Mouse (Mus musculus): ENCODE measurements around the gene Arrb2. TPM values are rescaled to one million over a fixed set of nuclear protein-coding genes. Genes with fewer than 3 reads are reported as not detected.

Gene Arrb2
- total RNA-seq, 2 experiments from 2014 or later = 74.3 to 86.0 TPM

DNA sequence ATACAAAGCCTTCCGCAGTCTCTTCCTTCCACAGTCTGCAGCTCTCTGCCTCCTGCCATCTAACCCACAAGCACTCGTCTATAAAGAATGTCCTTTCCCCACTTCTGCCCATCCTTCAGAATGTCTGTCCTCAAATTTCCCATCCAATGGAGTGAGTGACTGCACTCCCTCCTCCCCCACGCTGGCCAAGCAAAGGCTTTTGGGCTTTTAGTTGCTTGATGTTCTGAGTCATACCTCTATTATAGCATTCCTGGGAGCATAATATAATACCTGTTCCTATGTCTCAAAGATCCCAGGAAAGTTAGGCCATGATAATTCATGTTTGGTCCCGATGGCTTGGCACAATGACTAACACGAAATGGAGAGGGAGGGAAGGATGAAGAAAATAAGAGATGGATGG is 861 bp upstream of the Arrb2 start:
- intact Hi-C loops (cut with DNase I) = loop anchor here (5.0 kb wide), 2 partner anchors 76 to 326 kb away; partner anchors contain the start of gene Tm4sf5
- no peak for TF ChIP-seq CTCF (IDR thresholded peaks at IDR 0.05)
- Histone ChIP-seq H3K27ac (peak overlapping the region; percentile 90), H3K4me3 (peak overlapping the region; percentile 99; the same call in 1 of the 2 replicates)
- no peak for DNase-seq (ENCODE audit: extremely low spot score in 1 of 2, low spot score in 2 of 2)

DNA sequence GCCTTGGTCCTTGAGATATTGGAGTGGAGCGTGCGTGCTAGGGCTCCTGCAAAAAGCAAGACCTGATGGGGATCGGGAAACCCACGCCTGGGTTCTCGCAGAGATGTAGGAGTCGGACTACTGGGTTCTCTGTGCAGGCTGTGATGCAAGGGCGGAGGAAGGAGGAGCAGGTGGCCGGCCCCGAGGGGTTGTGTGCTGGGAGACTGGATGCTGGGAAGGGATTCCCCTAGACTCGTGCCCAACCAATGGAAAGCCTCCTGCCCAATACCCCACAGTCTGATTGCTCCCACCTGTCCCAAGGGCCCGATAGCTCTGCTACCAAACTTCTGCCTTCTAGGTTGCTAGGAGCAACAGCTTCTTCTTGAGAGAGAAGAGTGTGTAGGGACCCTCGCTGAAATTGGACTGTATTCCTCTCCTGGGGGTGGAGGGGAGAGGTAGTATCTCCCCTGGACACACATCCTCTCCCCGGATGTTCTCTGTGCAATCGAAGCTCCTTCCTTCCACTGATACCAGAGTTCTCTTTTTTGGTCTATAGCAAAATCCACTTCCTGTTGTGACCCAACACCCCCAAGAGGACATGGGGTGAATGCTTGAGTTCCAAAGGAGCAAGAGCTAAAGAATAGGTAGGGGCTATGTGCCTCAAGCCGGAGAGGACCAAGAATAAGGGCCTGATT is 597 bp downstream of the Arrb2 start:
- no peak for TF ChIP-seq CTCF (IDR thresholded peaks at IDR 0.05)
- peak overlapping the region; percentile 99 for H3K4me3 ChIP-seq
- intact Hi-C loops (cut with DNase I) = loop anchor here (1.0 to 5.0 kb wide), 4 partner anchors 18 to 324 kb away; partner anchors contain the start of genes Med11, Pelp1 and Tm4sf5
- no peak for DNase-seq (ENCODE audit: extremely low spot score in 1 of 2, low spot score in 2 of 2)
- H3K27ac ChIP-seq = peak overlapping the region; percentile 90

DNA sequence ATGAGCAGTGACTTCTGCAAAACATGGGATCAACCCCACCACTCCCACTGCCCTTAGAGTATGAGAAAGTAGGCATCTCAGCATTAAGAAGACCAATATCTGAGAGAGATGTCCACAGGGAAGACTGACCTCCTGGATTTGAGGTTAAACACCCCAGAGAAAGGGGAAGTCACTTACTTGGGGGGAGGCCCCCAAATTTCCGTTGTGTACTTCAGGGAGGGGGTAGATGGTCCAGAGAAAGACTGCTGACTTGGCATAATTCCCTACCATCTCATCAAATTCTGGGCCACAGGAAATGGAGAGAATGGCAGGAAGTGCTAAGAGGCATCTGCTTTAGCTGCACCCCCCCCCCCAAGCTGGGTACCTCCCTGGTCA is 1.1 kb downstream of the Arrb2 start:
- Histone ChIP-seq H3K4me3 (peak overlapping the region; percentile 99), H3K27ac (no peak overlapping the region)
- intact Hi-C loops (cut with DNase I) = loop anchor here (1.0 to 5.0 kb wide), 4 partner anchors 18 to 324 kb away; partner anchors contain the start of genes Med11, Pelp1 and Tm4sf5
- DNase-seq (ENCODE audit: extremely low spot score in 1 of 2, low spot score in 2 of 2) = no peak
- no peak for TF ChIP-seq CTCF (IDR thresholded peaks at IDR 0.05)

DNA sequence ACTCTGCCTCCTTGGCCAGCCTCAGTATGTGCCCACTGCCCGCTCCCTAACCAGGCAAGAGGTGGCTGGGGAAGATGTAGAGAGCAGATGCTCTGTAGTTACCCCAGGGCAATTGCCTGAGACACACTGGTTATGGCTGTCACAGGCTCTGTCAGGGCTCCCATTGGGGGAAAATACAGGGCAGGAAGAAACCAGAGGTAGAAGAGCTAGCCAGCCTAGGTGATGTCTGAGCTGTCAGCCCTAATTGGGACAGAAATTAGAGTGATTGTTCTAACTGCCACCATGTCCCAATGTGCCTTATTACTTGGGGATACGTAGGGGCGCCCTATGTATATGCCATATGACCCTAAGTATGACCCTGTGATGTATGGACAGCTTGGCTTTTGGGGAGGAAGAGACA is 1.5 kb downstream of the Arrb2 start:
- no peak overlapping the region; the same call in 1 of the 2 replicates for H3K4me3 ChIP-seq
- TF ChIP-seq CTCF (IDR thresholded peaks at IDR 0.05) = no peak
- H3K27ac ChIP-seq = no peak overlapping the region
- intact Hi-C loops (cut with DNase I) = loop anchor here (1.0 to 5.0 kb wide), 4 partner anchors 17 to 323 kb away; partner anchors contain the start of genes Med11, Pelp1 and Tm4sf5
- DNase-seq (ENCODE audit: extremely low spot score in 1 of 2, low spot score in 2 of 2) = no peak

DNA sequence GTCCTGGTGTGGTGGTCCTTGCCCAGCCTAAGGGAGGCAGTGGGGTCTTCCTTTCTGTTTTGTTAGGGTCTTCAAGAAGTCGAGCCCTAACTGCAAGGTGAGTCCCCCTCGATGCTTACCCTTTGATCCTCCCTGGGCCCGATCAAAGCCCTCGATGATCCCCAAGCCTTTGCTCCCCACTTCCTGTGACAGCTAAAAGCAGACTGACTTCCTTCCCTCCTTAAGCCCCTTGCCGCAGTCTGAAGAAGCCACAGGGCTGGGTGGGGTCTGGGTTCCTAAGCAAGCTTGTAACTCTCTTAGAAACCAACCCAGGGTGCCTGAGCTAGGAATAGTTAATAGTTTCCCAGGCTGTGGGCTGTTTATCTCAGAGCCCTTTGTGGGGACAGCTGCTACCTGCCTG is 3.0 kb downstream of the Arrb2 start:
- no peak for DNase-seq (ENCODE audit: extremely low spot score in 1 of 2, low spot score in 2 of 2)
- H3K27ac ChIP-seq = no peak overlapping the region
- H3K4me3 ChIP-seq = no peak overlapping the region
- intact Hi-C loops (cut with DNase I) = no loop called here
- TF ChIP-seq CTCF (IDR thresholded peaks at IDR 0.05) = no peak

DNA sequence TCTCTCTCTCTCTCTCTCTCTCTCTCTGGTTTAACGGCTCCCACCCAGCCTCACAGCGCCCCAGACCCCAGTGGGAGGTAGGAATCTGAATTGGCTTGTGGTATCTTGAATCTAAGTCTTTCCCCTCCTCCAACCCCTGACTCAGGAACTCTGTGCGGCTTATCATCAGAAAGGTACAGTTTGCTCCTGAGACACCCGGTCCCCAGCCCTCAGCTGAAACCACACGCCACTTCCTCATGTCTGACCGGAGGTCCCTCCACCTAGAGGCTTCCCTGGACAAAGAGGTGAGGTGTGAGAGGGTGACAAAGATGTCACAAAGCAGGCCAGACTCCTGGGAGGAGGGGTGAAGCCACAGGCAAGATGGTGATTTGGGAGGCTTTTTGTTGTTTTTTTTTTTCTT is 5.0 kb downstream of the Arrb2 start:
- intact Hi-C loops (cut with DNase I) = no loop called here

DNA sequence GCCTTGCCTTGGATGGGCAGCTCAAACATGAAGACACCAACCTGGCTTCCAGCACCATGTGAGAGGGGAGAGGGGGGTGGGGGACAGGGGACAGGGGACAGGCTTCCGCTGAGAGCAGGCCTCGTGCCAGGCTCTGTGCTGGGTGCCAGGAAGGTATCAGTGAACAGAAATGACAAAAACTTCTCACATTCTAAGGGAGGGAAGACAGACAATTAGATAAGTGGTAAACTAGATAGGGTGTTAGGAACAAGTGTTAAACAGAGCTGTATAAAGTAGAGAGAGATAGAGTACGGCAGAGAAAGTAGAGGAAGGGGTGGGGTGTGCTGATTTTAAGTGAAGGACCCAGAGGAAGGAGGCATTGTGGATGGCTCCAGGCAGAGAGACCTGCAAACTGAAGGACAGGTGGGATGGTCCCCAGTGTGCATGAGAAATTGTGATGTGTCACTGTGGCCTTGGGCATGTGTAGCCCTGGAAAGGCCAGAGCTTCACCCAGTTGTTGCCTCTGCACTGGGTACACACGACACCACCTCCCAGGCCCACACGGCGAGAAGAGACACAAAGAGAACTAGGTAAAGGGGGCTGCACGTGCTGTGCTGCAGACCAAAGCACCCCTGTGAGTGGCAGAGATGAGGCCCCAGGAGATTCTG is 6.4 kb downstream of the Arrb2 start:
- intact Hi-C loops (cut with DNase I) = no loop called here
- no peak for TF ChIP-seq CTCF (IDR thresholded peaks at IDR 0.05)
- no peak overlapping the region for H3K4me3 ChIP-seq
- no peak for DNase-seq (ENCODE audit: extremely low spot score in 1 of 2, low spot score in 2 of 2)
- H3K27ac ChIP-seq = no peak overlapping the region

More for the DNA sequence above, 5.0 kb downstream of the Arrb2 start:
- H3K27ac ChIP-seq = no peak overlapping the region
- no peak for TF ChIP-seq CTCF (IDR thresholded peaks at IDR 0.05)
- H3K4me3 ChIP-seq = no peak overlapping the region
- no peak for DNase-seq (ENCODE audit: extremely low spot score in 1 of 2, low spot score in 2 of 2)

DNA sequence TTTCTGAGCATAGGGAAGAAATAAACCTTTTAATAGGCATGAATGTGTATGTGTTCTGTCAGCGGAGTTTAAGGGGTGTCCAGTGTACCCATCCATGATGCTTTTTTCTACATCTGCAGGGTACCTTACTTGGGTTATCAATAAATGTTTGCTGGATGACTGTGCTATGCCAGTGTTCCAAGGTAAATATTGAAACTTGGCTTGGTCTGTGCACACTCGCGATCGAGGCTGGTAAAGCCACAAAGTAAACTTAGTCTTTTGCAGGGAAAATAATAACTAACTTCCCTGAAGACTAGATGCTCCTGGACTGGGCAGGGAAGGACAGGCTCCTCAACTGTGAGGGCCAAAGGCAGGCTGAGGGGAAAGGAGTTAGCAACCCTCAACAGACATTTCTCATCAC is 8.2 kb downstream of the Arrb2 start:
- intact Hi-C loops (cut with DNase I) = no loop called here
- no peak for DNase-seq (ENCODE audit: extremely low spot score in 1 of 2, low spot score in 2 of 2)
- Histone ChIP-seq H3K4me3 (no peak overlapping the region), H3K27ac (no peak overlapping the region)
- TF ChIP-seq CTCF (IDR thresholded peaks at IDR 0.05) = no peak

DNA sequence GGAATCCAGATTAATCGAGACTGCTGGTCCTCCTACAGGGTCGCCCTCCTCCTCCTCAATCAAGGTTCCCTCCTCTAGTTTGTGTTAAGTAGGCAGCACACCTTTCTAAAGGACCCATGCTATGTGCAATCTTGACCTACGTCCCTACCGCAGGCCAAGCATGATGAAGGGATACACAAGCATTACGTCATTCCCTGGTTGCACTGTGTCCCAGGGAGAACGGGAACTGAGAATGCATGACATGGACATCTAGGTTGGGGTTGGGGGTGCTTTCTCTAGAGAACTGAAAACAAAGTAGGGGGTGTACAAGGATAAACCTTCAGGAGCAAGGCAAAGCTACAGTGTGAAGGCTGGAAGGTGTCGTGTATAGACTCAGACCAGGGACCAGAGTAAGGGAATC is 9.4 kb downstream of the Arrb2 start:
- intact Hi-C loops (cut with DNase I) = no loop called here

DNA sequence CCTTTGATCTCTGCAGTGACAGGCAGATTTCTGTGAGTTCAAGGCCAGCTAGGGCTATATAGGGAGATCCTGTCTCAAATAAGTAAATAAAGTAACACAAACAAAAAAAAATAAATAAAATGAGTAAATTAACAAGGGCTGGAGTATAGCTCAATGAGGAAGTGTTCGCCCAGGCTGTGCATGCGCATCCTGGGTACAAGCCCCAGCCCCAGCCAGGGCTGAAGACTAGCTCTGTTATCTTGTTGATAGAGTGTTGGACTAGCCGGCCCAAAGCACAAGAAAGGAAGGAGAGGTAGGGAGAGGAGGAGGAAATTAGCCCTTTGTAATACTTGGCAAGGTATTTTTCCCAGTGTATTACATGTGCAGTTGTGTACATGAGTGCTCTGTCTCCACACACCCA is 11.5 kb downstream of the Arrb2 start:
- TF ChIP-seq CTCF (IDR thresholded peaks at IDR 0.05) = no peak
- intact Hi-C loops (cut with DNase I) = no loop called here
- H3K4me3 ChIP-seq = no peak overlapping the region
- DNase-seq (ENCODE audit: extremely low spot score in 1 of 2, low spot score in 2 of 2) = no peak
- H3K27ac ChIP-seq = no peak overlapping the region

More for the DNA sequence above, 9.4 kb downstream of the Arrb2 start:
- no peak overlapping the region for H3K4me3 ChIP-seq
- no peak for TF ChIP-seq CTCF (IDR thresholded peaks at IDR 0.05)
- H3K27ac ChIP-seq = no peak overlapping the region
- no peak for DNase-seq (ENCODE audit: extremely low spot score in 1 of 2, low spot score in 2 of 2)

DNA sequence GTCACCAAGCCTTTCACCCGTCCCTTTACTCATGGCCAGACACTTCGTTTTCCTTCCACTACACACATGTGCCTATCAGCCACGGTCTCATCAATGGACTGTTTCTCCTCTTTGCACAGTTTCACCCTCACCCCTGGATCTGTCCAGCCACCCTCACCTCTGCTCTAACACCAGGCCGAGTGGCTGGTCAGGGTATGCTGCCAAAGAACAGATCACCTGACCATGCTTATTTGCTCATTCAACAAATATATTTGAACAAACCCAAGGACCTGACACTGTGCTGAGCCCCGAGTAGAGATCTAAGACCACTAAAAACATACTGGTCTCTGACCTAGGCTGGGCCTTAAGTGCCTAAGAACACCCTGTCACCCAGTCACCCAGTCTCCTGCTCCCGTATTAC is 12.2 kb downstream of the Arrb2 start:
- Histone ChIP-seq H3K27ac (no peak overlapping the region), H3K4me3 (no peak overlapping the region)
- intact Hi-C loops (cut with DNase I) = no loop called here
- no peak for TF ChIP-seq CTCF (IDR thresholded peaks at IDR 0.05)
- no peak for DNase-seq (ENCODE audit: extremely low spot score in 1 of 2, low spot score in 2 of 2)

DNA sequence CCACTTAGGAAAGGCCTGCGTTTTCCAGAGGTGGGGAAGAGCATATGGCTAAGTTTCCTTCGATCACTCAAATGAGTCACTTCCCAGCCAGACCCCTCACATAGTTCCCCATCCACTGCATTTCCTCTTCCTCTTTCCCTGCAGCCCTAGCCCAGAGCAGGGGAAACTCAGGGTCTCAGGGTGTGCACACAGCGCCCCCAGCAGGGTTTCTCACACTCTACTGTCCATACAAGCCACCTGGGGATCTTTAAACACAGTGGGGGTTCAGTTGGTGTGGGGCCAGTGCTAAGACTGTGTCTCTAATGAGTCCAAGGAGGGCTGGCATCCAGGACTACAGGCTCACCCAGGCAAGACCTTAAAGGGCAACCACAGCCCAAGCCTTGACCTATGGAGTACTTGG is 14.3 kb downstream of the Arrb2 start:
- no peak for DNase-seq (ENCODE audit: extremely low spot score in 1 of 2, low spot score in 2 of 2)
- TF ChIP-seq CTCF (IDR thresholded peaks at IDR 0.05) = peak; percentile 8
- H3K4me3 ChIP-seq = no peak overlapping the region
- H3K27ac ChIP-seq = no peak overlapping the region
- intact Hi-C loops (cut with DNase I) = no loop called here

Measured in left cerebral cortex, adult 2 months (tissue).